Mouse (Mus musculus) layer of hippocampus, postnatal 10 days (tissue): ENCODE measurements around the gene Bnc2. TPM values are rescaled to one million over a fixed set of nuclear protein-coding genes. Genes with fewer than 3 reads are reported as not detected.

ENCODE experiments used
- DNase-seq, 2 experiments: peaks; one replicate each; pipeline ENCODE4 v3.0.0; 2021; ENCODE audit warnings: low spot score in 2 of 2
- long read RNA-seq: library from polyadenylated mRNA; stranded (forward); transcript quantifications from one replicate; pipeline ENCODE4 v2.0.0, GENCODE M21; 2023
- total RNA-seq, 2 experiments: library from RNA; stranded (reverse); gene quantifications; 2 replicates each; pipeline ENCODE4 v1.2.3; 2021

Gene Bnc2
- 1 to 10 TPM; 1.9 to 2.2 TPM for total RNA-seq
- long read RNA-seq, result 0 reads

GRCm38 (mm10) chr4:84675171-84675973 lies at the start of gene Bnc2:
Gene Bnc2 (minus strand): TSS chr4:84675275.
- DNase-seq, result peak; percentile 25 to 41

- DNase-seq, result no peak
Measured at GRCm38 (mm10) chr4:84707961-84708360, 32.9 kb upstream of the Bnc2 start.

GRCm38 (mm10) chr4:84685521-84686366 lies 10.7 kb upstream of the Bnc2 start:
- DNase-seq, result no peak

GRCm38 (mm10) chr4:84685009-84685408 lies 9.9 kb upstream of the Bnc2 start:
- DNase-seq, result no peak

- DNase-seq, result no peak
Measured at GRCm38 (mm10) chr4:84675974-84676315, 870 bp upstream of the Bnc2 start.

GRCm38 (mm10) chr4:84674318-84675170 lies 531 bp downstream of the Bnc2 start:
- DNase-seq, result peak; percentile 11 to 28

GRCm38 (mm10) chr4:84673681-84674307 lies 1.3 kb downstream of the Bnc2 start:
- no peak for DNase-seq

- no peak for DNase-seq
Measured at GRCm38 (mm10) chr4:84672181-84672791, 2.8 kb downstream of the Bnc2 start.

- no peak for DNase-seq
Measured at GRCm38 (mm10) chr4:84670996-84671395, 4.1 kb downstream of the Bnc2 start.

- no peak for DNase-seq
Measured at GRCm38 (mm10) chr4:84669650-84670049, 5.4 kb downstream of the Bnc2 start.

GRCm38 (mm10) chr4:84668949-84669605 lies 6.0 kb downstream of the Bnc2 start:
- DNase-seq, result no peak

- DNase-seq, result no peak
Measured at GRCm38 (mm10) chr4:84668226-84668625, 6.8 kb downstream of the Bnc2 start.

- DNase-seq, result no peak
Measured at GRCm38 (mm10) chr4:84662228-84663065, 12.6 kb downstream of the Bnc2 start.

- DNase-seq, result no peak
Measured at GRCm38 (mm10) chr4:84661341-84661740, 13.7 kb downstream of the Bnc2 start.

- no peak for DNase-seq
Measured at GRCm38 (mm10) chr4:84651786-84652185, 23.3 kb downstream of the Bnc2 start.

- DNase-seq, result no peak
Measured at GRCm38 (mm10) chr4:84646576-84646975, 28.5 kb downstream of the Bnc2 start.

GRCm38 (mm10) chr4:84639166-84639565 lies 35.9 kb downstream of the Bnc2 start:
- DNase-seq, result no peak

- no peak for DNase-seq
Measured at GRCm38 (mm10) chr4:84637641-84638040, 37.4 kb downstream of the Bnc2 start.

- no peak for DNase-seq
Measured at GRCm38 (mm10) chr4:84634751-84635150, 40.3 kb downstream of the Bnc2 start.
